Mouse (Mus musculus): ENCODE measurements at regions not wholly inside any gene's neighbourhood (a gene's known extent, or its start where the extent isn't known, plus 50 kb on each side); places are given as distances from the start of the nearest gene placed in this dataset.

DNA sequence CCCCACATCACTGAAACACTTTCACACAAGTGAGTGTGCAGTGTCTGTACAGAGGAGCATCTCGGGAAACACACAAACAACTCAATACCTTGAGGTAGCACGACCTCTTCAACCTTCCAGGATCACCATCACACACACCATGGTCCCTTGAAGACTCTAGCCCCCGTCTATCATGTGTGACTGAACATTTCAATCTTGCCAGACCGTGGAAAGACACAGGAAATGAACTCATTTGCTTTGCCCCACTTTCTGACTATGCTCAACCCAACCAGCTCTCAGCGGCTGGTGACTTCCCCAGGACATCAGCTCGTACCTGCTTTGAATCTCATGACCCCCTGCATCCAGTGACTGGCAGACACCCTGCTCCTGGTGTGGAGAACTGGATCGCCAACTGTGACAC lies 219.6 kb downstream of the Bcl11b start:
- Histone ChIP-seq H3K9ac (ENCODE audit: low read length) (no peak overlapping the region), H3K27ac (ENCODE audit: low read depth) (no peak overlapping the region), H3K4me3 (ENCODE audit: low read depth, low read length) (no peak overlapping the region), H3K27me3 (replicated peaks; ENCODE audit: control insufficient read depth, insufficient read depth, low read length) (no peaks in the 10 kb centered on the region), H3K9me3 (ENCODE audit: control insufficient read depth, low read length) (no peaks in the 10 kb centered on the region), H3K36me3 (ENCODE audit: control insufficient read depth, insufficient read depth, low read length) (no peaks in the 10 kb centered on the region), H3K4me2 (ENCODE audit: low read length) (no peak overlapping the region), H3K4me1 (replicated peaks; ENCODE audit: control insufficient read depth, insufficient read depth, low read length) (no peaks in the 10 kb centered on the region)
- ATAC-seq (replicated peaks; ENCODE audit: low FRiP score, low TSS enrichment, low read depth) (no peak), DNase-seq (ENCODE audit: low spot score) (no peak)
- WGBS: 80% methylated on average over 7 of the region's 7 CpGs

DNA sequence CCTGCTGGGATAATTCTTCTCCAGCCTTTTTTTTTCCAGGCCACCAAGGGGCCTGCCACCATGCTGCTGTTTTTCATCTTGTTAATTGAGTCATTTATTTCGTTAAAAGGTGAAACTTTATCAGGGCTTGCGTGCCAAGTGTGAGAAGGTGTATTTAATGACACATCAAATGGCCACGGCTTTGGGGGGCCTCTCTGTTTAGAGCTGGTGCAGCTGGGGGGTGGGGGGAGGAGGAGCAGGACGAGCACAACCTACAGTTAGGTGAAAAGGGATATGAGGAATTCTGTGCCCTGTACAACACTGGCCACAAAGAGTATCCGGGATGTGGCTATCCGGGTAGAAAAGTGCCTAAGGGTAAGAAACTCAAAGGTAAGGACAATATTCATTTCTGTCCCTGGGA lies 213.6 kb downstream of the Bcl11b start:
- 53% methylated on average over 6 of the region's 6 CpGs for WGBS
- no peak for DNase-seq (ENCODE audit: low spot score)
- no peak overlapping the region for H3K27ac ChIP-seq (ENCODE audit: low read depth)
- no peaks in the 10 kb centered on the region for H3K27me3 ChIP-seq (replicated peaks; ENCODE audit: control insufficient read depth, insufficient read depth, low read length)
- H3K36me3 ChIP-seq (ENCODE audit: control insufficient read depth, insufficient read depth, low read length): no peaks in the 10 kb centered on the region
- H3K4me2 ChIP-seq (ENCODE audit: low read length): no peak overlapping the region
- no peaks in the 10 kb centered on the region for H3K9me3 ChIP-seq (ENCODE audit: control insufficient read depth, low read length)
- no peak overlapping the region for H3K4me3 ChIP-seq (ENCODE audit: low read depth, low read length)
- no peaks in the 10 kb centered on the region for H3K4me1 ChIP-seq (replicated peaks; ENCODE audit: control insufficient read depth, insufficient read depth, low read length)
- no peak for ATAC-seq (replicated peaks; ENCODE audit: low FRiP score, low TSS enrichment, low read depth)
- no peak overlapping the region for H3K9ac ChIP-seq (ENCODE audit: low read length)

DNA sequence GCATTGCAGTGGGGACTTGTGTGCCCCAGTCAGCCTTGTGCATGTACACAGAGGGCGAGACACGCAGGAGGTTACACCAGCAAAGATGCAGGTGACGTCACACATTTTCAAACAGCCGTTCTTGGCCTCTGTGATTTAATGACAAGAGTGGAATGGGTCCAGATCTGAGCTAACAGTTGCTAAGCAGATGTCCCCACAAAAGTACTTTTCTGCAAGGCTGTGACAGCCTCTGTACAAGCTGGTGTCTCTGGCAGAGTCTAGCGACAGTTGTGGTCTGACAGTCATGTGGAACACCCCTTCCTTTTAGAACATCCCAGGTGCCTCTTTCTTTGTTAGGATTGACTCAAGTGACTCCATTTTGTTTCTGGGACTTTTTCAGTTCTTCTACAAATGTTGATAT lies 203.1 kb downstream of the Bcl11b start:
- DNase-seq (ENCODE audit: low spot score): no peak
- Histone ChIP-seq H3K4me2 (ENCODE audit: low read length) (no peak overlapping the region), H3K27ac (ENCODE audit: low read depth) (no peak overlapping the region), H3K9me3 (ENCODE audit: control insufficient read depth, low read length) (no peaks in the 10 kb centered on the region), H3K4me1 (replicated peaks; ENCODE audit: control insufficient read depth, insufficient read depth, low read length) (no peaks in the 10 kb centered on the region), H3K4me3 (ENCODE audit: low read depth, low read length) (no peak overlapping the region), H3K9ac (ENCODE audit: low read length) (no peak overlapping the region), H3K36me3 (ENCODE audit: control insufficient read depth, insufficient read depth, low read length) (no peaks in the 10 kb centered on the region), H3K27me3 (replicated peaks; ENCODE audit: control insufficient read depth, insufficient read depth, low read length) (no peaks in the 10 kb centered on the region)
- ATAC-seq (replicated peaks; ENCODE audit: low FRiP score, low TSS enrichment, low read depth): no peak
- WGBS: 82% methylated on average over 5 of the region's 5 CpGs

DNA sequence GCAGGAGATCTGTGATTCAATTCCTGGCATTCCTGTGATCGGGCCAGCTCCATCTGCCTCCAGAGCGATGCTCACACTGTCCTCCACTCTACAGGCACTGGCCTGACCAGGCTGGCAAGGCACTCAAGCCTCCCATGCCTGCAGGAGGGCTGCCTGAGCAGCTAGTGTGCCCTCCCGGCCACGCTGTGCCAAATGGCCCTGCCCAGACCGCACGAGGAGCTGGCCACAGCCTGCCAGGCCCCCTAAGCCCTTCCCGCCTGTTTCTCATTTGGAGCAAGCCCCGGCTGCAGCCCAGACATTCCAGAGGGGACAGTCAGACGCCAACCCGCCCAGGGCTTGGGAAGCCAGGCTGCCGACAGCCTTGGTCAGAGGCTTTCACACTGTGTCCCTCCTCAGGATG lies 195.8 kb downstream of the Bcl11b start:
- Histone ChIP-seq H3K4me1 (replicated peaks; ENCODE audit: control insufficient read depth, insufficient read depth, low read length) (0 out of 2 replicates have a peak, but pooled peaks cover 2% of the 10 kb centered on the region), H3K27ac (ENCODE audit: low read depth) (no peak overlapping the region), H3K4me3 (ENCODE audit: low read depth, low read length) (no peak overlapping the region), H3K36me3 (ENCODE audit: control insufficient read depth, insufficient read depth, low read length) (no peaks in the 10 kb centered on the region), H3K4me2 (ENCODE audit: low read length) (no peak overlapping the region), H3K27me3 (replicated peaks; ENCODE audit: control insufficient read depth, insufficient read depth, low read length) (no peaks in the 10 kb centered on the region), H3K9ac (ENCODE audit: low read length) (no peak overlapping the region), H3K9me3 (ENCODE audit: control insufficient read depth, low read length) (no peaks in the 10 kb centered on the region)
- 16% methylated on average over 11 of the region's 11 CpGs for WGBS
- DNase-seq (ENCODE audit: low spot score) (no peak), ATAC-seq (replicated peaks; ENCODE audit: low FRiP score, low TSS enrichment, low read depth) (no peak)

DNA sequence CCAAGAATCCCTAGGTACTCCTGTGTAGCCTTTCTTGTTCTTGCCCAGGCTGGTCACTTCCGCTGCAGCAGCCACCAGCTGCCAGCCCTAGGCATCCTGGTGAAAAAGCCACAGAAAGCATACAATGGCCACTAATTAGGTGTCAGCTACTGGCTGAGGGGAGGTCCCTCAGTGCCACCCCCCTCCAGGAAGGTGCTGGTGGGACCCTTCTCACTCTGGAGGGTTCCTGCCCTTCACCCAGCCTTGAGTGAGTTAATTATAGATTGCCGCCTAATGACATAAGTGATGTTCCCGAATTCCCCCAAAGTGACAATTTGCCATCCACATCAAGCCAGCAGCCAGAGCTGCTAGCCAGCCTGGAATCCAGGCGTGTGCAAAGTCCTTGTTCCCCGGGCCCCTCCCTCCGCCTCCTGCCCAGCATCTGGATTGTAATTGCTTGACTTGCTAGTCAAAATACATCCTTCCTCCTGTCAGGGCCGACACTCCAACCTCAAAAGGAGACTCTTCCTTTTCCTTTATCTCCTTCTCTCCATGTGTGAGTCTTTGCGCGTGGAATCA lies 195.2 kb downstream of the Bcl11b start:
- ATAC-seq (replicated peaks; ENCODE audit: low FRiP score, low TSS enrichment, low read depth) (no peak), DNase-seq (ENCODE audit: low spot score) (no peak)
- no peak overlapping the region for H3K4me2 ChIP-seq (ENCODE audit: low read length)
- no peaks in the 10 kb centered on the region for H3K36me3 ChIP-seq (ENCODE audit: control insufficient read depth, insufficient read depth, low read length)
- H3K4me1 ChIP-seq (replicated peaks; ENCODE audit: control insufficient read depth, insufficient read depth, low read length): 0 out of 2 replicates have a peak, but pooled peaks cover 2% of the 10 kb centered on the region
- no peak overlapping the region for H3K27ac ChIP-seq (ENCODE audit: low read depth)
- 48% methylated on average over 9 of the region's 9 CpGs for WGBS
- H3K9me3 ChIP-seq (ENCODE audit: control insufficient read depth, low read length): no peaks in the 10 kb centered on the region
- no peaks in the 10 kb centered on the region for H3K27me3 ChIP-seq (replicated peaks; ENCODE audit: control insufficient read depth, insufficient read depth, low read length)
- no peak overlapping the region for H3K9ac ChIP-seq (ENCODE audit: low read length)
- H3K4me3 ChIP-seq (ENCODE audit: low read depth, low read length): no peak overlapping the region

DNA sequence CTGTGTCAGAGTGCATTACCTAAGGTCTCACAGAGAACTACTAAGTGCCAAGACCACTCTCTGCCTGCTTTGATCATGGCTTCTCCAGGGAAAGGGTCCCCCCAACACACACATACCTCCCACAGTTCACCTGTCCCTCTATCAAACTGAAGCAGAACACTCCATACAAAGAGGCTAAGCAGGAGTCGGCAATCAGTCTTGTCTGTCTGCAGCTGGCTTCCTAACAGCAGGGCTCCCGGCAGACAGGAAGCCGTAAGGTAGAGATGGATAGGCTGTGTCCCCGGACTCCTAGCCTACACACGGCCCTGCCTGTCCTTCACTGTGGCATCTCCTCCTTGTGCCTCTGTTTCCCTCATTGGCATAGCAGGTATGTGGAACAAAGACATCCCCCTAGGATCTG lies 192.2 kb downstream of the Bcl11b start:
- no peak for DNase-seq (ENCODE audit: low spot score)
- Histone ChIP-seq H3K27ac (ENCODE audit: low read depth) (no peak overlapping the region), H3K9me3 (ENCODE audit: control insufficient read depth, low read length) (no peaks in the 10 kb centered on the region), H3K4me1 (replicated peaks; ENCODE audit: control insufficient read depth, insufficient read depth, low read length) (0 out of 2 replicates have a peak, but pooled peaks cover 2% of the 10 kb centered on the region), H3K4me2 (ENCODE audit: low read length) (no peak overlapping the region), H3K27me3 (replicated peaks; ENCODE audit: control insufficient read depth, insufficient read depth, low read length) (no peaks in the 10 kb centered on the region), H3K9ac (ENCODE audit: low read length) (no peak overlapping the region), H3K4me3 (ENCODE audit: low read depth, low read length) (no peak overlapping the region), H3K36me3 (ENCODE audit: control insufficient read depth, insufficient read depth, low read length) (no peaks in the 10 kb centered on the region)
- ATAC-seq (replicated peaks; ENCODE audit: low FRiP score, low TSS enrichment, low read depth): no peak
- 30% methylated on average over 5 of the region's 5 CpGs for WGBS

DNA sequence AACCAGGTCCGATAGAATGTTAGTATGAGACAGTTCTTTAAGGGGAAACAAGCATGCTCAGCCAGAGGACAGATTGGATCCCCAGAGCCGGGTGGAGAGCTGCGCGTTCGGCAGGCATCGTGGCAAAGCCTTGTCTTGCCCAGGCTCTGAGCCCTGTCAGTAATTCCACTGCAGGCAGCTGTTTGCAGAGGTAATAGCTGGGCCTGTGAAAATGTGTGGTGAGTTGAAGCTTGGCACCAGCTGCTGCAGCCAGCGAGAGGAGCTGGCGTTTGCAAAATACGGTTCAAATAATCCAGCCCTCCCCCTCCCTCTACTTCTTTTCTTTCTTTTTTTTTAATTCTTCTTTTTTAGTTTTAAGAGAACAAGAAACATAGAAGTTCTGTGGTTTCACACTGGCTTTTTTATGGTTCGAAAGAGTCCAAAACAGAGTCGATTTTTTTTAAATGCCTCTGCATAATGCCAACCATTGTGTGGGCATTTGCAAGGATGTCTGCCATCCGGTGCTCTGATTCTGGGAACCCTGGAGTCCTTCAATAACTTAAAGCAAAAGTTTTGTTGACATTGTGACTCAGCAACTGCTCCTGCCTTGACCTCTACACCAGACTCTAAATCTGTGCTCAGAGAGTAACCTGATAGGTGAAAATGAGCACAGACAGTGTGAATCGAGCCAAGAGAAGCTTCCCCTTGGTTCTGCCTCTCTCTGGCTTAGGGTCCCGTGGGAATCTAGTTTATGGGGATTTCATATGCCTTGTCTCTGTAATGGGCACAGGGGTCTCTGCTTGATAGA lies 190.7 kb downstream of the Bcl11b start:
- WGBS: 64% methylated on average over 14 of the region's 14 CpGs
- Histone ChIP-seq H3K36me3 (ENCODE audit: control insufficient read depth, insufficient read depth, low read length) (no peaks in the 10 kb centered on the region), H3K4me2 (ENCODE audit: low read length) (no peak overlapping the region), H3K27me3 (replicated peaks; ENCODE audit: control insufficient read depth, insufficient read depth, low read length) (no peaks in the 10 kb centered on the region), H3K9ac (ENCODE audit: low read length) (no peak overlapping the region), H3K4me1 (replicated peaks; ENCODE audit: control insufficient read depth, insufficient read depth, low read length) (0 out of 2 replicates have a peak, but pooled peaks cover 2% of the 10 kb centered on the region), H3K27ac (ENCODE audit: low read depth) (no peak overlapping the region), H3K4me3 (ENCODE audit: low read depth, low read length) (no peak overlapping the region), H3K9me3 (ENCODE audit: control insufficient read depth, low read length) (no peaks in the 10 kb centered on the region)
- DNase-seq (ENCODE audit: low spot score): no peak
- no peak for ATAC-seq (replicated peaks; ENCODE audit: low FRiP score, low TSS enrichment, low read depth)

DNA sequence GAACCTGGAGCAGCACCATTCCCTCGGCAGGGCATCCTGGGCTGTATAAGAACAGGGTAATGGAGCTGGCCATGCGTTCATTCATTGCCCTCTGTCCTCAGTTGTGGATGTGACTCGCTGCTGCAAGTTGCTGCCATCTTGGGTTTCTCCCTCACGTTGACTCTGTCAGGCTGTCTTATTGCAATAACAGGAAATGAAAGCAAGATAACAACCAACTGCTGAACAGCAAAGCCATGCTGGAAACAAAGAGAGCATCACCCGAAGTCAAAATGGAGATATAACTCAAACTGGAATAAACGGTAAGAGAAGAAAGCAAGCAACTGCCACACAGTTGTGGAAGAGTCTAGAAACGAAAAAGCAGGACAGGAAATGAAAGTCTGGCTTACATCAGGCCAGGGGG lies 188.5 kb downstream of the Bcl11b start:
- ATAC-seq (replicated peaks; ENCODE audit: low FRiP score, low TSS enrichment, low read depth): no peak
- Histone ChIP-seq H3K27ac (ENCODE audit: low read depth) (no peak overlapping the region), H3K4me3 (ENCODE audit: low read depth, low read length) (no peak overlapping the region), H3K9ac (ENCODE audit: low read length) (no peak overlapping the region), H3K4me2 (ENCODE audit: low read length) (no peak overlapping the region), H3K4me1 (replicated peaks; ENCODE audit: control insufficient read depth, insufficient read depth, low read length) (no peaks in the 10 kb centered on the region), H3K9me3 (ENCODE audit: control insufficient read depth, low read length) (no peaks in the 10 kb centered on the region), H3K27me3 (replicated peaks; ENCODE audit: control insufficient read depth, insufficient read depth, low read length) (no peaks in the 10 kb centered on the region), H3K36me3 (ENCODE audit: control insufficient read depth, insufficient read depth, low read length) (no peaks in the 10 kb centered on the region)
- DNase-seq (ENCODE audit: low spot score): no peak
- WGBS: 73% methylated on average over 7 of the region's 7 CpGs
